Mouse (Mus musculus): ENCODE results near the gene Hoxc6.

The Hoxc6 gene

DNA sequence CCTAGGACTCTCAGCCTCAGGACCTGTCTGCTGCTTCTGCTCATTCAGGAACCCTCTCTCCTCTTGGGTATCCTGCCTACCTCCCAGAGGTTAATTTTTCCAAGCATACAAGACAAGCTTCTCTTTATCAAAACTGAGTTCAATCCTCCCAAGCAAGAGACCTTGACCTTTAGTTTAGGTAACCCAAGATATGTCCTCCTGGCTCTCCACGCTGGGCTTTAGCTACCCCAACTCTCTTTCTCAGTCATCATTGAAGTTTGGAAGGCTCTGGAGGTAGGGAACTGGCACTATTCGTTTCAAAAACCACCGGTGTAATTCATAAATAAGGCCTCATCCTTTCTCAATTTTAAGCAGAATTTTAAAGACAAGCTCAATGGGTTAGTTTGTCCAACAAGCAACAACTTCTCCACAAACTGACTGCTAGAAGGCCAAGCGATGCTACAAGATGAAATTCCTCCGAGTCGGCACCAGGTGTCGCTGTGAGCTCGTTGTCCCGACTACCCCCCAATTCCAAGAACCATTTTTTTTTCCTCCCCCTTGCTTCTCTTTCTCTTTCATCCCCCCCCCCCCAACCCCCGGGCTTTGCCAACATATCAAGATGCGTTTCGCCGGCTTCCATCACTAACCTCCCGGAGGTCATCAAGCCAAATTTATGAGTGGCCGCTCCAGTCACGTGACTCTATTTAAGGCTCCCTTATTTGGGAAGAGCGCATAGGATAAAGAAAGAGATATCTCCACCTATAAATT lies 15.4 kb downstream of the Hoxc6 start:
- peak in 1 of 2 experiments; percentile 62 for DNase-seq (ENCODE audit: low spot score in 2 of 2)

DNA sequence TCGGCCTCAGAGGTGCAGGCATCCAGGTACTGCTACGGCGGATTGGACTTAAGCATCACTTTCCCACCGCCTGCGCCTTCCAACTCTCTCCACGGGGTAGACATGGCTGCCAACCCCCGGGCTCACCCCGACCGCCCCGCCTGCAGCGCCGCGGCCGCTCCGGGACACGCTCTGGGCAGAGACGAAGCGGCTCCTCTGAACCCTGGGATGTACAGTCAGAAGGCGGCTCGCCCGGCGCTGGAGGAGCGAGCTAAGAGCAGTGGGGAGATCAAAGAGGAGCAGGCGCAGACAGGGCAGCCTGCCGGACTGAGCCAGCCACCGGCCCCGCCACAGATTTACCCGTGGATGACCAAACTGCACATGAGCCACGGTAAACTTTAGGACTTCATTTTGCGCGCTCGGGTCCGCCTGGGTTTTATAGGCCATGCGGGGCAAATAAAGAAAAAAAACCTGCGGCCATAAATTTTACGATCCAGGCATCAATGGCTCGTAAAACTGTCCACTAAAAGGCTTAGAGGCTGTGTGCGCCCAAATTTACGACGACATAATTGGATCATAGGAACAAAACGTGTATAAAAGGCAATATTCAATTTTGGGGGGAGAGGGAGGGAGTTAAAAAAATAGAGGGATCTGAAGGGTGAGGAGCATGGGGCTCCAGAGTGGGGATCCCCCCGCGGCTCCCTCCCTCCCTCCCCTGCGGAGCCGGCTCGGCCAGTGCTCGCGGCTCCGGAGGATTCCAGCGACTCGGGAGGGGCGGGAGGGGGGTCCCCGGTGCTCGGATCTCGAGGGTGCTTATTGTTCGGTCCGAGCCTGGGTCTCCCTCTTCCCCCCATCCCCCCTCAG lies 16.3 kb downstream of the Hoxc6 start:
- no peak for DNase-seq (ENCODE audit: low spot score in 2 of 2)

DNA sequence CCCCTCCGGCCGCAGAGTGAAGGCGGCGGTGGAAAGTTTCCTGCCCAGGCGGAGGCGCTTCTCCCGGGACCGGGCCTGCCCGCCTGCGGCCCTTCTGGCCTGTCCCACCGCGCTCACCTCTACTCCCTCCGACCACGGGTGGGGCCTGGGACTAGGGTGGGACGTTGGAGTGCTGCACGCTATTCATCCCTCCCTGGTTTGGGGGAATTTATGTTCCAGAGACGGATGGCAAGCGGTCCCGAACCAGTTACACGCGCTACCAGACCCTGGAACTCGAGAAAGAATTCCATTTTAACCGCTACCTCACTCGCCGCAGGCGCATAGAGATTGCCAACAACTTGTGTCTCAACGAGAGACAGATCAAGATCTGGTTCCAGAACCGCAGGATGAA lies 16.9 kb downstream of the Hoxc6 start:
- no peak for DNase-seq (ENCODE audit: low spot score in 2 of 2)

DNA sequence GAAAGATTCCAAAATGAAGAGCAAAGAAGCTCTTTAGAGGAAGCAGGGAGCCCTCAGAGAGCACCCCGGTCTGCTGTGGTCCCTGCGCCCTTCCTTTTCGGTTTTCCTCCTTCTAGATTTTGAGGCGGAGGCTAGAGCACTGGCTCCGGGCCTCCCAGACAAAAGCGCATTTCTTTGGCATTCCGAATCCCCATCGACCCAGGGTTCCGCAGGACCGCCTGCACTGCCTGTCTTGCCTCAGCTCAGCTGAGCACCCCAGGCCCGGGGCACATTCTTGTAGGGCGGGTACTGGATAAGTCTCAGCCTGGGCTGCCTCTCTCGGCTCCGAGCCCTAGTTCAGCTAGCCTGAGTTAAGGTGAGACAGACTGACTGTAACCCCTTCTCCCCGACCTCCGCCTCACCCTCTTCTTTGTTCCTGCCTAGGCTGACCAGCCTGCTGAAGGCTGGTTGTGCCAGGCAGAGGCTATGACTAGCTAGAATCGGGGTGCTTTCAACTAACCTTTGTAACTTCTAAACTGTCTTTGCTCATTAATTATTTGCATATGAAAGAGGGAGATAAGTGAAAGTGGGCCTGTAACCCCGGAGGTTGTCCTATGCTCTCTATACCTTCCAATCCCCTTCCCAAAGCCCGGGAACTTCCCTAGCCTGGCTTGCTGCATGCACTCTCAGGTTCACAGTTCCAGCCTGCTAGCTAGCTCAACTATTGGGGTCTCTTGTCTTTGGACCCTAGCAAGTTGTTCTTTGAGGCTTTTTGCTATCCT lies 17.5 kb downstream of the Hoxc6 start:
- no peak for DNase-seq (ENCODE audit: low spot score in 2 of 2)

DNA sequence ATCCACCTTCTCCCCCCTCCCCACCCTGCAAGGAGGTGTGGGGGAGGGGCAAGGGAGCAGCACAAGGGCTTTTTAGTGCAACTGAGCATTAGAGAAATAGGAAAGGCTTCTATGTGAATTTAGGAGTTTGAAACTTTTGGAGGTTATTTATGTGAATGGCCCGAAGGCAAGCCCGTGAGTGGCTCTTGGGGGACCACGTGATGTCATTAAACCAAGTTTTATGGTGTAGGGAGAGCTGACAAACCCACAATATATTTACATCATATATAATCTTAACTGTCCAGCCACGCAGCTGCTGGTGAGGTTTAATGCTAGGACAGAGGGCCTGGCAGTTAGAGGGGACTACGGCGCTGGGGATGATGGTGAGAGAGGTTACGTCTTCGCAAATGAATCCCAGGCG lies 20.6 kb downstream of the Hoxc6 start, which contains the start of gene Hoxc4:
Gene Hoxc4, plus strand, starts transcription at position 299 of the 400 bp plus-strand sequence.
- DNase-seq (ENCODE audit: low spot score in 2 of 2), result no peak

DNA sequence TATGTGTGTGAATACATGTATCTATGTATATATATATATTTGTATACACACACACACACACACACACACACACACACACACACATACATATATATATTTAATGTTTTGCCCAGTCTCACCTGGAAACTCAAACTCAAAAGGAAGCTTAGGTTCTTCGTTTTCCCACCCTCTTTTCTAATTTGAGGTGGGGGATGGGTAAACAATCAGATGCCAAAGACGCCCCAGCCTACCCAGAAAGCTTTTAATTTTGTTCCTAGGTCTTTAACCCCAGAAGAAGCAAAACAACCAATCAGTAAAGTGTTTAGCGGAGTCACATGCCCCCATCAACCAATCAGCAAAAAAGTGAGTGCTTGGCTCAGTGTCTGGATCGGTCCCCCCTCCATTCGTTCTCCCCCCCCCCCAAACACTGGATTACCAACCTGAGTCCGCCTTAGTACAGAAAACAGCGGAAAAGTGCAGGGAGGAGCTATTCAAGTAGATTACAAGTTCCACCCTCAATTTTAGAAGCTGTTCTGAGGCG lies 22.9 kb downstream of the Hoxc6 start:
- no peak for DNase-seq (ENCODE audit: low spot score in 2 of 2)

DNA sequence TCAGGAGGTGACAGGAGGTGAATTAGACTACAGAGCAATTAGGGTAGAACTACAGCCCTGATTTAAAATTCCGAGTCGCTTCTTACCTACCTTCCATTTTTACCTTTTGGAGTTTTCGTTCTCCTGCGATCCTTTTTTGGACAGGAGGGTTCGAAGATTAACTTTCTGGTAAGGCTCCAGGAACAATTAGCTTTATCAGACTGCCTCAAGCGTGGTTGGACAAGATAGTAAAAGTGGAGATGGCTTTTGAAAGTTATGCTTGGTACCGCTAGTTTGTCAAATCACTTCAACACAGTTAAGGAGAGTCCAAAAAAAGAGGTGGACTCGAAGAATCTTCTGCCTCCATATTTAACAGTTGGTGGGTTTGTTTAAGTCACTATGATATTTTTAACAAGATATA lies 23.5 kb downstream of the Hoxc6 start:
- DNase-seq (ENCODE audit: low spot score in 2 of 2), result no peak

DNA sequence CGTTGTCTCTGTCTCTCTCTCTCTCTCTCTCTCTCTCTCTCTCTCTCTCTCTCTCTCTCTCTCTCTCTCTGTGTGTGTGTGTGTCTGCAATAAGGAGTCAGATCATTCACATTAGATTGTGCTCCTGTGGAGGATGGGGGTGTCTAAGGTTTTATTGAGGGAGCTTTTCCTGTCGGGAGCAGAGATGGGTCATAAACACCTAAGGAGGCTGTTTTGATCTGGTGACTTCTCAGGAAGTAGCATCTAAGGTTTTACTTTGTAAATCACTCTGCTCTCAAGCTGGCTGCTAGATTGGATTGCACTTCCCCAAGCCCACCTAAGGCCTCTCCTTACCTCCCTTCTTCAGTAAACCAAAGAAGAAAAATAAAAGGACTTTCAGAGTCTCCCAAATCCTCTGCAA lies 26.1 kb downstream of the Hoxc6 start:
- no peak for DNase-seq (ENCODE audit: low spot score in 2 of 2)

DNA sequence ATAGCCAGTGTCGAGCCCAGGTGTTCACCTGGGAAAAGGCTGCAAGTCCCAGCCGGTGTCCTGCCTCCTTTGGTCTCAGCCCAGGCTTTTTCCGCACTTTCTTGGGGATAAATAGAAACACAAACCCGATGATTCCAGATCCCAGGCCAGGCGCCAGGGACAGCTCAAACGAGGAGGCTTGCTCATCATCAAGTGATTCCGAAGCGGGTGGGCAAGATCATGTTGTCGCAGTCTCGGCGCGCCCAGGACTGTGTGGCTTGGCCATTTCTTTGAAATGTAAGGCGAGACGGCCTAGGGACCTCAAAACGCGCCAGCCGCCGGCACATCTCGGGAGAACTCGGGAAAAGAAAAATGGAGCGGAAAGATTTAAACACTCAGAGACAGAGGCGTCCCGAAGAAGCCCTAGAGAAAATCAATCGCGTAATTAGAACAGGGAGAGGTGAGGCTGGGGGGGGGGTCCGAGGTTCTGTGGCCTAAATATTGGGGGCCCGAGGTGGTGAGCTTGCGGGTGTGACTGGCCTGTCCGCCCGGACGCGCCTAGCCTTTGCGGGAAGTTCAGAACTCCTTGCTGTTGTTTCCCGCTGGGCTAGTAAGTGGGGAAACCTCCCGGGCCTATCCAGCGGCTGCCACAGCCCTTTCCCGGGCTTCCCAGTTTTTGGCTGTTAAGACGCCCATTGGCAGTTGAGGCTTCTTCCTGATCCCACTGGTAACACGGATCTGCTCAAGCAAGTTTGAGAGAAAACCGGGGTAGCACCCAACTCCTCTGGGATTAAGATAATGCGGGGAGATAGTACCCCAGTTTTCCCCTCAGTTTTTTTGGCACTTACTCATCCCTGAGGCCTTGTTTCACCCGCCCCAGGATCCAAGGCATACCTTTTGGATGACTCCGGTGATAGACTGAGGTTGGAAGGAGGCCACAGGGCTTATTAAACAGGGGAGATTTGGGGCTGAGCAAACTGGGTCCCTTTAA lies 29.5 kb downstream of the Hoxc6 start:
- DNase-seq (ENCODE audit: low spot score in 2 of 2), result no peak

DNA sequence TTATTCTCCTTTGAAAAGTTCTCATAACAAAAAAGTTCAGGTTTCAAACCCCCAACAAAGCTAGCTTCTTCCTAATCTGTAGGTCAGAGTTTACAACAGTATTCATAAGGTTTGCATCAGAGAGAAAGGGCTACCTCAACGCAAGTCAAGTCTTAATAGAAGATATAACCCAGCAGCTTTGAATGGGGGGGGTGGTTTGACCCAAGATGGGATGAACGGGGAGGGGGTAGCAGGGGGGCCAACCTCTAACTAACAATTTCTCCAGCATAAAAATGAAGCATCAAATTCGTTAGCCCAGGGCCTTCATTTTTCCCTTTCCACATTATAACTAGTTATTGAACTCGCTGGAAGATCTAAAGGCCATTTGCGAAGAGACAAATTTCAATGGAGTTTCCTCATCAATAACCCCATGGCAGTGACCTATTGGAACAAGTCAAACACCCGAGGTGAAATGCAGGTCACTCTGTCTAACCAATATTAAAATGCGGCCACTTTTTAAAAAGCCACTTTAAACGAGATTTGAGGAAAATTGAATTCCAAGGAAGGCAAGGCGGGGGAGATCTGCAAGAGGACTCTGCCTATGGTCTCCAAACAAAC lies 31.0 kb downstream of the Hoxc6 start:
- no peak for DNase-seq (ENCODE audit: low spot score in 2 of 2)

DNA sequence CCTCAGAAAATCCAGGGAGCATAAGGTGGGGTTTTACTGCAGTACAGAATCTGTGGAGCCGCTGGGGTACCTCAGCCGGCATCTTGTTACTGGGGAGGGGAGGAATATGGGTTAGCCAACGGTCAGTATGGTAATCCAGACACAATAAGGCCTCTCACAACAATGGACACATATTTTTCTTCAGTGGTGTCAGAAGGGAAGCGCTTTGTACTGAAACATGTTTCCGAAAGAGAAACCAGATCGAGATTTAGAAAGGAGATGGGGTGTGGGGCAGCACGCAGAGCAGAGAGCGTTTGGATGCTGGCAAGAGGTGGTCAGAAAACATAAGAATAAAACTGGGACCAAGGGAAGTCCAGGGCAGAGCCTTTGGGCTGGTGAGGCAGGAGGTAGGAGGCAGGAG lies 32.1 kb downstream of the Hoxc6 start:
- no peak for DNase-seq (ENCODE audit: low spot score in 2 of 2)

DNA sequence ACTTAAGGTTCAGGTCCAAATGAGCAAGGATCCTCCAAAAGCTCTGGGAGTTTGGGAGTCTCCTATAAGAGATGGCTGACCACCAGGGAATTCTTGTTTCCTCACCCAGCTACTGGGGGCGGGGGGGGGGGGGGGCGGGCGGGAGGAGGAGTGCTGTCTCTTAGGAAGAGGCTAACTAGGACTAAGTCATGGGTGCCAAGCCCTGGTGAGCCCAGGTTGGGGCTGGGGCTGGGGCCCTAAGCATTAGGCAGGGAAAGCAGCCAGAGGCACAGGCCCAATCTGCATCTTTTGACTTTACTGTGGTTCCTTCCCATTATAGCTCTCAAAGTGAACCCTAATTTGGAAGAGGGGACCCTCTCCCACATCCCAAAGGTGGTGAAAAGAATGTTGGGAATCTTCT lies 34.1 kb downstream of the Hoxc6 start:
- no peak for DNase-seq (ENCODE audit: low spot score in 2 of 2)

DNA sequence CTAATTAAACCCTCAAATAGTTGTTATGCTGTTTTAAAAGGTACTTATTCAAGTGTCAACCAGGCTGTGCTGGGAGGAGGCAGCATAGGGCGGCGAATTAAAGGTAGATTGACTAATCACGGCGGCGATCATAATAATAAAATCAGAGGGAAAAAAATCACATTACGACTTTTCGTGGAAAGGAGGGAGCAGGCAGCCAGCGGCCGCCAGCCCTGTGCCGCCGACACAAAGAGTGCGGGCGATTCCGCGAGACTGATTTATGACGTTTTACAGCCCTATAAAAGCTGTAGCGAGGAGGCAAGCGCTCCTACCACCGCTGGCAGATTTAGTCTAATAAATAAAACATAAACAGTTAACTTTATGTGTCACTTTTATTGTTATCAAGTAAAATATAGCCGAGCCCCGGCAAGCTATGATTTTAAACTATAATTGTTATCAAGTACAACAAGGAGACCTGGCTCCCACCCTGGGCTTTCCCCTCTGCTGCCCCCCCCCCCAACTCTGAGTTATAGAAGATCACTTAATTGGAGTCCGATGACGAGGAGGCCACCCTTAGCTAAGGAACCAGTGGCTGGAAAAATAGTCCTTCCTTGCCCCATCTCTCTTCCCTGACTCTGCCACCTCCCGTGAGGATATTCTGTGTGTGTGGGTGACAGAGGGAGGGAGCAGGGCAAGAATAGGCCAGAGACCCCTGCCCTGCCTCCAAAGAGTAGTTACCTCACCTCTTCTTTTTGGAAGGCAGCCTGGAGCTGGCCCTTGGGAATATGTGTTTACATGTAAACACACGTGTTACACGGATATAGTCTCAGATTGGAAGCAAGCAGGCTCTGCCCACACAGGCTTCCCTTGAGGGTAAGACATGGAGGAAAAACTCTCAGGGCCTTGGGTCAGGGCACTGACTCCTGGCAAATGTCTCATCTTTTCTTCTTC lies 34.9 kb downstream of the Hoxc6 start:
- DNase-seq (ENCODE audit: low spot score in 2 of 2), result no peak

DNA sequence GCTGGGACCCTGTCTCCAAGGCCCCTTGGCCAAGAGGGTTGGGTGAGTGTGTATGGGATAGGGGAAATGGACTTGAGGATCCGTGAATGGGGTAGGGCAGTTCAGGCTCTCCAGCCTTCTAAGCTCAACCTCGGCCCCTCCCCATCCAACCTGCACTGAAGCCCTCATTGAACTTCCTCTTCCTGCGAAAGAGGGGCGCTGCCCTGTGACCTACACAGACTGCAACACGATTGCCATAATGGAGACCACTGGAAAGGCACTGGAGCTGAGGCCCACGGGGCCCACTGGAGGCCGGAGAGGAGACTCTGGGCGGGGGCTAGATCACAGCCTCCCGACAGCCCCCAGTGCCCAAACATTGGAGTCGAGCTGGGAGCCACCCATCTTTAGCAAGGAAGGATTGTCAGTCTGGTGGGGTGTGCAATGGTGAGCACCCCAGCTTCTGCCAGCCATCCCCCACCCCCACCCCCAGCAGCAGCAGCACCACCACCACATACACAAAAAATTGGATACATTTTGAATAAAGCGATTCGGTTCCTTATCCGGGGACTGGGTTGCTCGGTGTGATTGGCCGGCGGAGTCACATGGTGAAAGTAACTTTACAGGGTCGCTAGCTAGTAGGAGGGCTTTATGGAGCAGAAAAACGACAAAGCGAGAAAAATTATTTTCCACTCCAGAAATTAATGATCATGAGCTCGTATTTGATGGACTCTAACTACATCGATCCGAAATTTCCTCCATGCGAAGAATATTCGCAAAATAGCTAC lies 36.2 kb downstream of the Hoxc6 start:
- no peak for DNase-seq (ENCODE audit: low spot score in 2 of 2)

DNA sequence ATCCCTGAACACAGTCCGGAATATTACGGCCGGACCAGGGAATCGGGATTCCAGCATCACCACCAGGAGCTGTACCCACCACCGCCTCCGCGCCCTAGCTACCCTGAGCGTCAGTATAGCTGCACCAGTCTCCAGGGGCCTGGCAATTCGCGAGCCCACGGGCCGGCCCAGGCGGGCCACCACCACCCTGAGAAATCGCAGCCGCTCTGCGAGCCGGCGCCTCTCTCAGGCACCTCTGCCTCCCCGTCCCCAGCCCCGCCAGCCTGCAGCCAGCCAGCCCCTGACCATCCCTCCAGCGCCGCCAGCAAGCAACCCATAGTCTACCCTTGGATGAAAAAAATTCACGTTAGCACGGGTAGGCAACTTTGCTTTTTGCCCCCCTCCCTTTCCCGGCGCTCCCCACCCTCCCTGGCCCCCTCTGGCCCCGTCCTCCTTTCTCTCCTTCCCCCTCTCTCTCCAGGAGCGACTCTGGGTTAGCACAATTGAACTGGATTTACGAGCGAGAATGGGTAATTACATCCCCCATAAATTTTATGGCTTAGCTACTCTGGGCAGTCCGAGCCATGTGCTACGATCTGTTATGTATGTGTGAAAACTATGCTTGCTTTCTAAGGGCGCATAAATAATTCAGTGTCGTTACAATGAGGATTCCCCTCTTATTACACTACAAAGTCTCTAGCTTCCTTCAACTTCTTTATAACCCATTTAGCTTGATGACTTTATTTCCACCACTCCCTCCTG lies 36.9 kb downstream of the Hoxc6 start:
- DNase-seq (ENCODE audit: low spot score in 2 of 2), result no peak

DNA sequence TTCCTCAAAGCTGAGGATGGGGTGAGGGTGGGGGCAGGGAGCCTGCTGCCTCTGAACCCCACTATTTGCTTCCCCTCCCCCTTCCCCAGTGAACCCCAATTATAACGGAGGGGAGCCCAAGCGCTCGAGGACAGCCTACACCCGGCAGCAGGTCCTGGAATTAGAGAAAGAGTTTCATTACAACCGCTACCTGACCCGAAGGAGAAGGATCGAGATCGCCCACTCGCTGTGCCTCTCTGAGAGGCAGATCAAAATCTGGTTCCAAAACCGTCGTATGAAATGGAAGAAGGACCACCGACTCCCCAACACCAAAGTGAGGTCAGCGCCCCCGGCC lies 37.5 kb downstream of the Hoxc6 start:
- no peak for DNase-seq (ENCODE audit: low spot score in 2 of 2)

DNA sequence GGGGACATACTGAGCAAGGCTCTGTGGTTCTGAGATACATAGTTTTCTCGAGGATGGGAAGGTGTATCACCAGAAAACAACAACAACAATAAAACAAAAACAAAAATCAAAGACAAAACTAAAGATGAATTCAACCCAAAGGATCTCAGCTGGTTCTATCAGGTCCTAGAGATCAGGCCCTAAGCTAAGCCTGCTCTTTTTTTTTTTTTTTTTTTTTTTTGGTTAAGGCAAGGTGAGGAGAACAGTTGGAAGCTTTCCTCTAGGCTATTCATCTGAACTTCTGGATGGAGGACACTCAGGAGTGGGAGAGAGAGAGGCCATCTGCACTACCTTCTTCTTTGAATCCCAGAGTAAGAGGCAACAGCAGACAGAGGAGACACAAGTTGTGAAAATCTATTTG lies 39.5 kb downstream of the Hoxc6 start:
- DNase-seq (ENCODE audit: low spot score in 2 of 2), result no peak
